Mouse (Mus musculus): ENCODE data around the gene 4921524J17Rik.

- TF ChIP-seq POLR2A (IDR thresholded peaks at IDR 0.05; ENCODE audit: insufficient read depth, low read depth, low read length) (no peak), CTCF (IDR thresholded peaks at IDR 0.05) (no peak)
Observed at GRCm38 (mm10) chr8:85459582-85459981, 26.9 kb upstream of the 4921524J17Rik start.
